Mouse (Mus musculus): ENCODE measurements around the gene Efhc1.

Gene Efhc1

GRCm38 (mm10) chr1:20943016-20943415, 8.4 kb upstream of the Efhc1 start:
- DNase-seq (ENCODE audit: low read depth, low spot score): no peak

GRCm38 (mm10) chr1:20951799-20952198, 373 bp downstream of the Efhc1 start:
- DNase-seq (ENCODE audit: low read depth, low spot score): no peak

GRCm38 (mm10) chr1:20954876-20955275, 3.5 kb downstream of the Efhc1 start:
- DNase-seq (ENCODE audit: low read depth, low spot score): no peak

GRCm38 (mm10) chr1:20969642-20970041, 18.2 kb downstream of the Efhc1 start:
- no peak for DNase-seq (ENCODE audit: low read depth, low spot score)

GRCm38 (mm10) chr1:20973389-20973788, 22.0 kb downstream of the Efhc1 start:
- DNase-seq (ENCODE audit: low read depth, low spot score): no peak

- DNase-seq (ENCODE audit: low read depth, low spot score): no peak
Measured at GRCm38 (mm10) chr1:20974341-20975135, 23.1 kb downstream of the Efhc1 start.

- DNase-seq (ENCODE audit: low read depth, low spot score): no peak
Measured at GRCm38 (mm10) chr1:20980553-20980952, 29.1 kb downstream of the Efhc1 start.

GRCm38 (mm10) chr1:20981764-20982163, 30.3 kb downstream of the Efhc1 start:
- no peak for DNase-seq (ENCODE audit: low read depth, low spot score)

GRCm38 (mm10) chr1:20984103-20984502, 32.7 kb downstream of the Efhc1 start:
- DNase-seq (ENCODE audit: low read depth, low spot score): no peak

GRCm38 (mm10) chr1:20984582-20984981, 33.2 kb downstream of the Efhc1 start:
- DNase-seq (ENCODE audit: low read depth, low spot score): no peak

- DNase-seq (ENCODE audit: low read depth, low spot score): no peak
Measured at GRCm38 (mm10) chr1:20986378-20987056, 35.1 kb downstream of the Efhc1 start.

- no peak for DNase-seq (ENCODE audit: low read depth, low spot score)
Measured at GRCm38 (mm10) chr1:20989461-20990083, 38.1 kb downstream of the Efhc1 start.

- no peak for DNase-seq (ENCODE audit: low read depth, low spot score)
Measured at GRCm38 (mm10) chr1:20993690-20994089, 42.3 kb downstream of the Efhc1 start.

- no peak for DNase-seq (ENCODE audit: low read depth, low spot score)
Measured at GRCm38 (mm10) chr1:20994338-20994737, 42.9 kb downstream of the Efhc1 start.

- no peak for DNase-seq (ENCODE audit: low read depth, low spot score)
Measured at GRCm38 (mm10) chr1:20995331-20995986, 44.0 kb downstream of the Efhc1 start.

GRCm38 (mm10) chr1:20996603-20997327, 45.3 kb downstream of the Efhc1 start:
- DNase-seq (ENCODE audit: low read depth, low spot score): no peak

GRCm38 (mm10) chr1:20997328-20997689, 45.9 kb downstream of the Efhc1 start:
- no peak for DNase-seq (ENCODE audit: low read depth, low spot score)

- no peak for DNase-seq (ENCODE audit: low read depth, low spot score)
Measured at GRCm38 (mm10) chr1:20997881-20998389, 46.5 kb downstream of the Efhc1 start.

GRCm38 (mm10) chr1:21002246-21003142, 51.1 kb downstream of the Efhc1 start:
- DNase-seq (ENCODE audit: low read depth, low spot score): no peak

- DNase-seq (ENCODE audit: low read depth, low spot score): no peak
Measured at GRCm38 (mm10) chr1:21004596-21004995, 53.2 kb downstream of the Efhc1 start.
